Mouse (Mus musculus) forebrain, embryonic 11.5 days (tissue): ENCODE results near the gene Mrnip. TPM values are rescaled to one million over a fixed set of nuclear protein-coding genes. Genes with fewer than 3 reads are reported as not detected.

Experiments used
- ATAC-seq: fragments of 200-750 bp; cut with Nextera tagmentation; replicated peaks from 2 replicates; pipeline ENCODE4 v1.8.0; 2017; ENCODE audit warnings: moderate TSS enrichment; ENCODE audit not compliant: low FRiP score
- DNase-seq: peaks from one replicate; pipeline ENCODE4 v3.0.0-alpha.2; 2017; ENCODE audit warnings: low spot score
- H3K27ac ChIP-seq: fragments of 300-500 bp; sonication (generic); 2 replicates; pipeline ENCODE4 v1.5.1; 2014; ENCODE audit warnings: low read depth, low read length
- H3K27me3 ChIP-seq: fragments of 300-500 bp; sonication (generic); 2 replicates; pipeline ENCODE4 v1.6.1; 2014; ENCODE audit warnings: mild to moderate bottlenecking, low read length, mixed read lengths; ENCODE audit not compliant: control insufficient read depth, insufficient read depth
- H3K36me3 ChIP-seq: fragments of 300-500 bp; sonication (generic); 2 replicates; pipeline ENCODE4 v1.6.1; 2014; ENCODE audit warnings: mild to moderate bottlenecking, low read length, moderate library complexity, mixed read lengths; ENCODE audit not compliant: control insufficient read depth, insufficient read depth
- H3K4me1 ChIP-seq: fragments of 300-500 bp; sonication (generic); replicated peaks from 2 replicates; pipeline ENCODE4 v1.6.1; 2014; ENCODE audit warnings: low read length, mixed read lengths; ENCODE audit not compliant: control insufficient read depth, insufficient read depth
- H3K4me2 ChIP-seq: fragments of 300-500 bp; sonication (generic); 2 replicates; pipeline ENCODE4 v1.6.1; 2014; ENCODE audit warnings: low read depth, mild to moderate bottlenecking, low read length, moderate library complexity, mixed read lengths; ENCODE audit not compliant: severe bottlenecking
- H3K4me3 ChIP-seq: fragments of 300-500 bp; sonication (generic); 2 replicates; pipeline ENCODE4 v1.5.1; 2014; ENCODE audit warnings: low read depth, low read length
- H3K9ac ChIP-seq: fragments of 300-500 bp; sonication (generic); 2 replicates; pipeline ENCODE4 v1.6.1; 2014; ENCODE audit warnings: low read length
- H3K9me3 ChIP-seq: fragments of 300-500 bp; sonication (generic); 2 replicates; pipeline ENCODE4 v1.6.1; 2016; ENCODE audit warnings: low read length, mixed read lengths; ENCODE audit not compliant: control insufficient read depth
- WGBS: fragments of 180-500 bp; shearing (Covaris S2); extraction: QIAGEN DNeasy Blood & Tissue Kit; methylation state at CpG from one replicate; pipeline ENCODE4 v1.1.7; 2014; 5-methylcytosine and 5-hydroxymethylcytosine counted together
- polyA plus RNA-seq: library from polyadenylated mRNA; unstranded; fragments of >200 nt; fragmentation: Nextera tagmentation; extraction: Ambion mirVana; gene quantifications from 2 replicates; pipeline ENCODE4 v1.2.1, GENCODE M21; 2014

Mrnip gene
- polyA plus RNA-seq, 1 experiment from 2014 or later: 21.1 TPM

GRCm38 (mm10) chr11:50236937-50237835 is 62.9 kb downstream of the Mrnip start:
- peaks cover 19% of the 10 kb centered on the region for H3K27me3 ChIP-seq
- peak overlapping the region; percentile 96 for H3K4me2 ChIP-seq
- peaks cover 2% of the 10 kb centered on the region; the same call in 1 of the 2 replicates for H3K4me1 ChIP-seq
- H3K4me3 ChIP-seq: peak overlapping the region; percentile 60
- H3K9me3 ChIP-seq: no peaks in the 10 kb centered on the region
- 2% methylated on average over 65 of the region's 66 CpGs for WGBS
- DNase-seq (peak; percentile 63), ATAC-seq (0 out of 2 replicates have a peak, but pooled peaks have one; percentile 11)
- H3K27ac ChIP-seq: no peak overlapping the region
- peaks cover 5% of the 10 kb centered on the region; the same call in 1 of the 2 replicates for H3K36me3 ChIP-seq
- peak overlapping the region; percentile 58 for H3K9ac ChIP-seq

GRCm38 (mm10) chr11:50238324-50238723 is 64.1 kb downstream of the Mrnip start, which contains the start of gene Ltc4s:
Ltc4s (minus strand) TSS chr11:50238616.
- H3K9ac ChIP-seq: no peak within 1 kb of the TSS
- no peaks in the 10 kb centered on the region for H3K9me3 ChIP-seq
- peak within 1 kb of the TSS; percentile 60 for H3K4me3 ChIP-seq
- H3K4me1 ChIP-seq: peaks cover 2% of the 10 kb centered on the region; the same call in 1 of the 2 replicates
- H3K27me3 ChIP-seq: peaks cover 19% of the 10 kb centered on the region
- ATAC-seq: no peak
- 52% methylated on average over 10 of the region's 10 CpGs for WGBS
- DNase-seq: no peak
- peak within 1 kb of the TSS; percentile 96 for H3K4me2 ChIP-seq
- peaks cover 2% of the 10 kb centered on the region; the same call in 1 of the 2 replicates for H3K36me3 ChIP-seq
- H3K27ac ChIP-seq: no peak within 1 kb of the TSS

- Histone ChIP-seq H3K27me3 (peaks cover 19% of the 10 kb centered on the region), H3K36me3 (peaks cover 2% of the 10 kb centered on the region; the same call in 1 of the 2 replicates), H3K4me1 (peaks cover 2% of the 10 kb centered on the region; the same call in 1 of the 2 replicates), H3K4me3 (no peak overlapping the region), H3K27ac (no peak overlapping the region), H3K9ac (no peak overlapping the region), H3K4me2 (no peak overlapping the region), H3K9me3 (no peaks in the 10 kb centered on the region)
- 90% methylated on average over 9 of the region's 9 CpGs for WGBS
- ATAC-seq: no peak
- no peak for DNase-seq
Observed at GRCm38 (mm10) chr11:50238821-50239791, 64.9 kb downstream of the Mrnip start.

GRCm38 (mm10) chr11:50240235-50240911 is 66.1 kb downstream of the Mrnip start:
- Histone ChIP-seq H3K4me2 (no peak overlapping the region), H3K4me1 (peaks cover 2% of the 10 kb centered on the region; the same call in 1 of the 2 replicates), H3K36me3 (no peaks in the 10 kb centered on the region), H3K27me3 (peaks cover 19% of the 10 kb centered on the region), H3K9ac (no peak overlapping the region), H3K27ac (no peak overlapping the region), H3K4me3 (no peak overlapping the region), H3K9me3 (no peaks in the 10 kb centered on the region)
- DNase-seq (no peak), ATAC-seq (no peak)
- 94% methylated on average over 7 of the region's 7 CpGs for WGBS

GRCm38 (mm10) chr11:50243926-50244325 is 69.7 kb downstream of the Mrnip start:
- no peak overlapping the region for H3K27ac ChIP-seq
- no peak overlapping the region for H3K4me3 ChIP-seq
- no peak overlapping the region for H3K9ac ChIP-seq
- no peak overlapping the region for H3K4me2 ChIP-seq
- H3K27me3 ChIP-seq: 0 out of 2 replicates have a peak, but pooled peaks cover 2% of the 10 kb centered on the region
- DNase-seq (no peak), ATAC-seq (no peak)
- WGBS: 85% methylated on average over 6 of the region's 6 CpGs
- no peaks in the 10 kb centered on the region for H3K36me3 ChIP-seq
- H3K4me1 ChIP-seq: no peaks in the 10 kb centered on the region
- H3K9me3 ChIP-seq: no peaks in the 10 kb centered on the region

- 73% methylated on average over 5 of the region's 5 CpGs for WGBS
- no peaks in the 10 kb centered on the region for H3K4me1 ChIP-seq
- no peaks in the 10 kb centered on the region for H3K27me3 ChIP-seq
- no peak overlapping the region for H3K4me2 ChIP-seq
- no peaks in the 10 kb centered on the region for H3K36me3 ChIP-seq
- H3K27ac ChIP-seq: no peak overlapping the region
- ATAC-seq: no peak
- no peak overlapping the region for H3K9ac ChIP-seq
- no peaks in the 10 kb centered on the region for H3K9me3 ChIP-seq
- H3K4me3 ChIP-seq: no peak overlapping the region
- no peak for DNase-seq
Observed at GRCm38 (mm10) chr11:50245269-50245668, 71.0 kb downstream of the Mrnip start.

- no peak overlapping the region for H3K27ac ChIP-seq
- DNase-seq (no peak), ATAC-seq (no peak)
- 81% methylated on average over 7 of the region's 7 CpGs for WGBS
- H3K4me3 ChIP-seq: no peak overlapping the region
- no peak overlapping the region for H3K9ac ChIP-seq
- H3K36me3 ChIP-seq: no peaks in the 10 kb centered on the region
- no peak overlapping the region for H3K4me2 ChIP-seq
- no peaks in the 10 kb centered on the region for H3K4me1 ChIP-seq
- no peaks in the 10 kb centered on the region for H3K27me3 ChIP-seq
- H3K9me3 ChIP-seq: no peaks in the 10 kb centered on the region
Observed at GRCm38 (mm10) chr11:50248473-50249171, 74.4 kb downstream of the Mrnip start.
